Mouse (Mus musculus): Measurements from ENCODE around the gene Dhx16.
A peak's percentile ranks its signal among the peaks of the same experiment; 100 is the strongest.
"Not testable (repeated sequence)": the region's sequence is repeated elsewhere in the genome, so short reads cannot be mapped to it uniquely, and the experiment has no call there.

The Dhx16 gene

DNA sequence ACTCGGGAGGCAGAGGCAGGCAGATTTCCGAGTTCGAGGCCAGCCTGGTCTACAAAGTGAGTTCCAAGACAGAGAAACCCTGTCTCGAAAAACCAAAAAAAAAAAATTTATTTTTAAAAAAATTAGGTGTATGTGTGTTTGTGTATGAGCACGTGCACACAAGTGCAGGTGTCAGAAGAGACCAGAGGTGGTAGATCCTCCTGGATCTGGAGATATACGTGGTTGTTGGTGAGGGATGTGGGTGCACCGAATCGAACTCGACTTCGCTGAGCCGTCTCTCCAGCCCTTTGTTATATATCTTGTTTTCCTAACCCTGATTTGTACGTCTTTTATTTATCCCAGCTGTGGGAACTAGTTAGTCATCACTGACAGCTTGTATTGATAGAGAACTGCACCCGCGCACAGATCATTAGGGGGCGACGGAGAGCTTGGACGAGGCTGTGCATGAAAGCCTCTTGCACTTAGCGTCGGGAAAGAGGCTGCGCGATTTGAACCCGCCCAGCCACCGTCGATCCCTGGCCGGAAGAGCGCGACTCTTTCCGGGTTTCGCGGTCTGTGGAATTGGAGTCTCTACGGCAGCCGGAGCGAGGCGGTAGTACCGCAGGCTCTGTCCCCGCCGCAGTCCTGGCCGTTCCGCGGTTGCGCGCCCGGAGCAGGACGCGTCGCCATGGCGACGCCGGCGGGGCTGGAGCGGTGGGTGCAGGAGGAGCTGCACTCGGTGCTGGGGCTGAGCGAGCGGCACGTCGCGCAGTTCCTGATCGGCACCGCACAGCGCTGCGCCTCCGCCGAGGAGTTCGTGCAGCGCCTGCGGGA is at the start of gene Dhx16:
Gene Dhx16, plus strand, starts transcription at position 575 of the 813 bp plus-strand sequence.
- peak; percentile 93 for DNase-seq (ENCODE audit: low spot score)

DNA sequence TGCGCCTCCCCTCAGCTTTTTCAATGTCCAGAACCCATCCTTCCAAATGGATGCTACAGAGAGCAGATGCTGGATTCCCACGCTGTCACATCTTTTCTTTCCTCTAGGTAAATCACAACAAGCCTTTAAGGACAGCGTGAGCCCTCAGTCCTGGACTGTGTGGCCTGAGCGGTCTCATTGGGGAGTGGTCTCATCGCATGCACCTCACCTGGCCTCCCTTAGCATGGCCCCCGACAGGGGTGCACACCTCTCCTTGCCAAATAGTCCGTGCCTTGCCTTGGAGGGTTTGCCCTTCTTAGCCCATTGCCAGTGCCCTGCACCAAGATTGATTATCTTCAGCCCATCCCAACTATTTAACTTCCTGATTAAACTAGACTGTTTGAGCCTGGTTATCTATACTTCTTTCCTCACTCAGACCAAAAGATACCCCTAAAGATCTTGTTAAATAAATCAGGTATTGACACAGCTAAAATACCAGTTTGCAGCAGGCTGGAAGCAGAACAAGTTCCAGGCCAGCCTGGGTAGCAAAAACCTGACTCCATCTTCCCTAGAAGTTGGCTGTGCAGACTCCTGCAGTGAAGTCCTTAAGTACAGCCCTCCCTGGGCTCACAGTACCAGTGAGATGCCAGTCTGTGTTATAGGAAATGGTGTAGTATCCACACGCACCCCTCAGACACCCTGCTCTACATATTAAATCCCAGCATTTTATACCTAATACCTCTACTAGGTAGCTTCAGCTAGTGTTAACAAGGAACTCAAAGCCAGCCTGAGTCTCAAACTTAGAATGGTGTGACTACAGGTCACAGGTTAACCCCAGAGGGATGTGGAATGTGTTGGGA is 47.0 kb upstream of the Dhx16 start:
- no peak for DNase-seq (ENCODE audit: low spot score)

DNA sequence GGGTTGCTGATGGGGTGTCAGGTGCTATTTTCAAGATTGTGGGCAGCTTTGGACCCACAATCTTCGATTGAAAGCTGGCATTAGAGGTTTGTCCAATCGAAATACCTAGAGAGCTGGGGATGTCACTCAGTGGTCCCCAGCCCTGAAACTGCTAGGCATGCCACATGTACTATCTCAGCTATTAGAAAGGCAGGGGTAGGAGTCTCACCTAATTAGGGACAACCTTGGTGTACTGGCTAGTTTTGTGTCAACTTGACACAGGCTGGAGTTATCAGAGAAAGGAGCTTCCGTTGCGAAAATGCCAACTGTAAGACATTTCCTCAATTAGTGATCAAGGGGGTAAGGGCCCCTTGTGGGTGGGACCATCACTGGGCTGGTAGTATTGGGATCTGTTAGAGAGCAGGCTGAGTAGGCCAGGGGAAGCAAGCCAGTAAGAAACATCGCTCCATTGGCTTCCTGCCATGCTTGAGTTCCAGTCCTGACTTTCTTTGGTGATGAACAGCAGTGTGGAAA is 46.3 kb upstream of the Dhx16 start:
- no peak for DNase-seq (ENCODE audit: low spot score)

DNA sequence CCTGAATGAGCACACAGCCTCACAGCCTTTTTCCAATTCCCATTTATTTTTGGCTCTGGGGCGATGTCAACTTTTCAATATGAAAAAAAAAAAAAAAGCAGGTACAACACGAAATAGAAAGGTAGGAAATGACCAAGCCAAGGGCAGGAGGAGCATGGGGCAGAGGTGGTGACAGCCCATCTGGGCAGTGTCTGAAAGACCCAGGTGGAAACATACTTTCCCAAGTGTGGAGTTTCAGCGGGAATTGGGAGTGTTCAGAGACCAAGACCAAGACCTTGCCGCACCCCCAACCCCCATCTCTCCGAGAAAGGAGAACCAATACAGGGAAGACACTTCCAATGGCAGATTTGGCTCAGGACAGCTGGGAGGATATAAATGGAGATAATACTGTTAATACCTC is 45.7 kb upstream of the Dhx16 start:
- DNase-seq (ENCODE audit: low spot score), result no peak

DNA sequence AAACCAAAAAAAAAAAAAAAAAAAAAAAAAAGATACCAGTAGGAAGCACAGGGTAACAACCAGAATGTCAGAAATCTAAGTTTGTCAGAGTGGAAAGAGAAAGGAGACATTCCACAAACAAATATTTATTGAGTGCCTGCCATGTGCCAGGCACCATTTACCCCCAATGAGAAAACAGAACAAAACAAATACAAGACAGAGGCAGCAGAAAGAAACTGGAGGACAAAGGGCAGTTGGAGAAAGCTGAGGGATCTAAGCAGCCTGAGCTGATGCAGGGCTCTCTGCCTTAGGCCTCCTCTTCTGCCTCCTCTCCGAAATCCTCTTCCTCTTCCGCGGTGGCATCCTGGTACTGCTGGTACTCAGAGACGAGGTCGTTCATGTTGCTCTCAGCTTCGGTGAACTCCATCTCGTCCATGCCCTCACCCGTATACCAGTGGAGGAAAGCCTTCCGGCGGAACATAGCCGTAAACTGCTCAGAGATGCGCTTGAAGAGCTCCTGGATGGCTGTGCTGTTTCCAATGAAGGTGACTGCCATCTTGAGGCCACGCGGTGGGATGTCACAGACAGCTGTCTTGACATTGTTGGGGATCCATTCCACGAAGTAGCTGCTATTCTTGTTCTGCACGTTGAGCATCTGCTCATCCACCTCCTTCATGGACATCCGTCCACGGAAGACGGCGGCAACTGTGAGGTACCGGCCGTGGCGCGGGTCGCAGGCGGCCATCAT is 44.8 kb upstream of the Dhx16 start:
- DNase-seq (ENCODE audit: low spot score), result no peak

DNA sequence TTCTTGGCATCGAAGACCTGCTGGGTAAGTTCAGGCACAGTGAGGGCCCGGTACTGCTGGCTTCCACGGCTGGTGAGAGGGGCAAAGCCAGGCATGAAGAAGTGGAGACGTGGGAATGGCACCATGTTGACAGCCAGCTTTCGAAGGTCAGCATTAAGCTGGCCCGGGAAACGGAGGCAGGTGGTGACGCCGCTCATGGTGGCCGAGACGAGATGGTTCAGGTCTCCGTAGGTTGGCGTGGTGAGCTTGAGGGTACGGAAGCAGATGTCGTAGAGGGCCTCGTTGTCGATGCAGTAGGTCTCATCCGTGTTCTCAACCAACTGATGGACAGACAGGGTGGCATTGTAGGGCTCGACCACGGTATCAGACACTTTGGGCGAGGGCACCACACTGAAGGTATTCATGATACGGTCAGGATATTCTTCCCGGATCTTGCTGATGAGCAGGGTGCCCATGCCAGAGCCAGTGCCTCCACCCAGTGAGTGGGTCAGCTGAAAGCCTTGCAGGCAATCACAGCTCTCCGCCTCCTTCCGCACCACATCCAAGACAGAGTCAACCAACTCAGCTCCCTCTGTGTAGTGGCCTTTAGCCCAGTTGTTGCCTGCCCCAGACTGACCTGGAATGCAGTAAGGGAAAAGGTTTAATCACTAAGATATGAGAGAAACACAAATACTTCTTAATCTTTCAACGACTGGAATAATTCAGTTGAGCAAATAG is 44.0 kb upstream of the Dhx16 start:
- DNase-seq (ENCODE audit: low spot score), result no peak

DNA sequence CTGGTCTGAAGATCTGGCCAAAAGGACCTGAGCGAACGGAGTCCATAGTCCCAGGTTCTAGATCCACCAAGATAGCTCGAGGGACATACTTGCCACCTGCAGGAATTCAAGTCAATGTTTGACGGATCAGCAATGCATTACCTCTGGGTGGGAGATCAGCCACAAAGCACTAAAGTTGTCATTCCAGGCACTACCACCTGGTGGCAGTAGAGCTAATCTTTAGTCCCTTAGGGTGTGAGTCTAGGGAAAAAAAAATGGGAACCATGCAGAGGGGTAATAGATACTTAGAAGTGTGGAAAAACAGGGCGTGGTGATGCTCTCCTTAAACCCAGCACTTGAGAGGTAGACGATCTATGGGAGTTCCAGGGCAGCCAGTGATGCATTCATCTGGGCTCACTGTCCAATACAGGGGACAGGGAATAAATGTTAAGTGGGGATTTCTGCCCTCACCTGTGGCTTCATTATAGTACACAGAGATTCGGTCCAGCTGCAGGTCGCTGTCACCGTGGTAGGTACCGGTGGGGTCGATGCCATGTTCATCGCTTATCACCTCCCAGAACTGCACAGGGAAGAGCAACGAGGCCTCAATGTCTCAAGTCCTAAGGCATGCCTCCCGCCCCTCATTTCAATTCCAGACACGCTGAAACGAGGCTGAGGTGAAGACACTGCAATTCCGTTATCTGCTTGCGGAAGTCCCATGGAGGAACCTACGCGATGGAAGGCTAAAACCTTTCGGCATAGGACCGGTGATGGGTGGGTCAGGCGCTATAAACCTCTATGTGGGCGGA is 43.2 kb upstream of the Dhx16 start:
- DNase-seq (ENCODE audit: low spot score), result peak; percentile 65

- peak; percentile 91 for DNase-seq (ENCODE audit: low spot score)
Measured at GRCm38 (mm10) chr17:35836991-35837422, 42.6 kb upstream of the Dhx16 start.

- peak; percentile 53 for DNase-seq (ENCODE audit: low spot score)
Measured at GRCm38 (mm10) chr17:35837487-35837886, 42.1 kb upstream of the Dhx16 start.

DNA sequence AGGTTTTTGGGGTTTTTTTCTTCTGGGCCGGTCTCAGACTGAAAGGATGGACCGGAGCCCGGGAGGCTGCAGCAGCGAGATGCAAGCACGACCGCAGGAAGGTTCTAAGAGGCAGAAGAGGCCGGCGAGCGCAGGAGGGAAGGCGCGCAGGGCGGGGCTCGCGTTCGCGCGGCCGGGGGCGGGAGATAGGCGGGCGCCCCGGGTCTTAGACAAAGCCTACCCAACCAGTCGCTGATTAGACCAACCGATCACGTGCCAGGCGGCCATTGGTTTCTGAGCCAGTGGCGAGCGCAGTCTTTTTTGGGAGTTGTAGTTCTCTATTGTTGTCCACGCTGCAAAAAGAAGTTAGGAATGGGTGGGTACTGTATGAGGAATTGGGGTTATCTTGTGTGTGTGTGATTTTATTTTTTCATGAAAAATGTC is 41.5 kb upstream of the Dhx16 start, which contains the start of gene Tubb5:
Gene Tubb5, minus strand, starts transcription at position 185 of the 423 bp plus-strand sequence.
- peak; percentile 97 for DNase-seq (ENCODE audit: low spot score)

GRCm38 (mm10) chr17:35838570-35838969 is 41.0 kb upstream of the Dhx16 start:
- no peak for DNase-seq (ENCODE audit: low spot score)

DNA sequence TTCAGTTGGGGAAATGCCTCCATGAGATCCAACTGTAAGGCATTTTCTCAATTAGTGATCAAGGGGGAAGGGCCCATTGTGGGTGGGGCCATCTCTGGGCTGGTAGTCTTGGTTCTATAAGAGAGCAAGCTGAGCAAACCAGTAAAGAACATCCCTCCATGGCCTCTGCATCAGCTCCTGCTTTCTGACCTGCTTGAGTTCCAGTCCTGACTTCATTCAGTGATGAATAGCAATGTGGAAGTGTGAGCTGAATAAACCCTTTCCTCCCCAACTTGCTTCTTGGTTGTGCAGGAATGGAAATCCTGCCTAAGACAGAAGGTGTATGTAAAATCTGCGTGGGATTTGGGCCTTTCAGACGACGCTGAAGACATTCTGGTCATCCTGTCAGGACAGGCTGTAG is 40.6 kb upstream of the Dhx16 start:
- DNase-seq (ENCODE audit: low spot score), result not testable (repeated sequence)

DNA sequence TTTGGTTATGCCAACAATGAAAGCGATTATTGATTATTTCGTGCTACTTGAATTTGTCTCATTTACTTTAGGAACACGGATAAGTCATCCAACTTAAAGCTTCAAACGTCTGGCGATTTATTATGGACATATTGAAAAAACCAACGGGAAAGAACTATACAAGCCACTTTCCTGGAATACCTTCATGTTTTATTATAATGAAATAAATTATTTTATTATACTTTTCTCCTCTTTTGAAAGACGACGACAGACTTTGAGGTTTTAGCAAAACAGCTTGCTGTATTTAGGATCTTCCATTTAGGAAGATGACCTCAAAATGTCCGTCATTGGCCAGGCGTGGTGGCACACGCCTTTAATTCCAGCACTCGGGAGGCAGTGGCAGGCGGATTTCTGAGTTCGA is 39.1 kb upstream of the Dhx16 start:
- DNase-seq (ENCODE audit: low spot score), result no peak

GRCm38 (mm10) chr17:35841076-35841950 is 38.3 kb upstream of the Dhx16 start, which contains the start of gene Mdc1:
TSS of gene Mdc1 (plus strand) at chr17:35841515.
- DNase-seq (ENCODE audit: low spot score), result peak; percentile 98

GRCm38 (mm10) chr17:35842006-35842405 is 37.6 kb upstream of the Dhx16 start:
- no peak for DNase-seq (ENCODE audit: low spot score)

GRCm38 (mm10) chr17:35843514-35843913 is 36.1 kb upstream of the Dhx16 start:
- DNase-seq (ENCODE audit: low spot score), result no peak

- DNase-seq (ENCODE audit: low spot score), result no peak
Measured at GRCm38 (mm10) chr17:35848112-35848511, 31.5 kb upstream of the Dhx16 start.

DNA sequence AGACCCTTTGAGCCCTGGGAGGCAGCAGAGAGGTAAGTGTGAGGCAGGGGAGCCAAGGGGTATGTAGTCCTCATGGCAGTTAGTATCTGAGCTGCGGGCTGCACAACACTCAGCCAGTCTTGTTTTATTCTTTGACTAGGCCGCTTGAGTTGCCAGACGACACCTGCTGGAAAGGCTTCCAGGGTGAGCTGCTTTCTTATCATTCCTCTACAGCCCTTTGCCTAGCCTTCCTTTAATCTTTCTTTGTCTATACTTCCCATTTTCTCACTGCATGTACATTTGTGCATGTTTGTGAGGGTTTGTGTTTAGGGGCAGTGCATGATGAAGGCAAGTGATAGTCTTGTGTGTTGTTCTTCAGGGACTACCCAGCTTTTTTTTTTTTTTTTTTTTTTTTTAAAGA is 28.6 kb upstream of the Dhx16 start:
- no peak for DNase-seq (ENCODE audit: low spot score)

- DNase-seq (ENCODE audit: low spot score), result no peak
Measured at GRCm38 (mm10) chr17:35859371-35859770, 20.2 kb upstream of the Dhx16 start.
